Comparison of ENCODE assay signal across 8 mouse cellular contexts in genomic region chr7:120842345-120843036, GRCm38 (mm10). TPM values are rescaled to one million over a fixed set of nuclear protein-coding genes. Genes with fewer than 3 reads are reported as not detected.
DNase-seq lines count a peak whose midpoint lies in the region; ATAC-seq lines count a peak whose summit lies in the region.

TSS of gene Eef2k (plus strand) at chr7:120842831.

- H3K4me3 ChIP-seq in neural tube, embryonic 11.5 days (ENCODE audit: low read depth, low read length) = peak within 1 kb of the TSS; percentile 61

- no peaks in the 10 kb centered on the region for H3K9me3 ChIP-seq in neural tube, embryonic 11.5 days (ENCODE audit: control insufficient read depth, low read length)

- peak; percentile 90 for DNase-seq in neural tube, embryonic 11.5 days (ENCODE audit: low spot score)
- DNase-seq in neural tube, embryonic 10.5 days (ENCODE audit: extremely low spot score, low spot score) = no peak
- peak; percentile 93 for DNase-seq in embryo, embryonic 10.5 days (ENCODE audit: low spot score)
- DNase-seq in gastrocnemius, postnatal 14 days = peak; percentile 90
- DNase-seq in left cerebral cortex, postnatal 14 days (ENCODE audit: low spot score in 2 of 2) = peak; percentile 82 to 87
- DNase-seq in skeletal muscle tissue, adult 2 months (ENCODE audit: low read depth, low spot score) = peak; percentile 95

- intact Hi-C loops in gastrocnemius, postnatal 14 days (cut with DNase I; ENCODE audit: low total_unique reads) = no loop called here
- intact Hi-C loops in left cerebral cortex, postnatal 14 days (cut with DNase I) = loop anchor here (2.0 to 5.0 kb wide), 2 partner anchors 35 to 74 kb away; partner anchors contain the start of gene Polr3e

- peak within 1 kb of the TSS; percentile 71 for H3K4me2 ChIP-seq in neural tube, embryonic 11.5 days (ENCODE audit: low read depth)

- peaks cover 3% of the 10 kb centered on the region; the same call in 1 of the 2 replicates for H3K4me1 ChIP-seq in neural tube, embryonic 11.5 days (ENCODE audit: control insufficient read depth, insufficient read depth, low read length)

- 4% methylated on average over 29 of the region's 35 CpGs for WGBS in neural tube, embryonic 11.5 days

- ATAC-seq in neural tube, embryonic 11.5 days (ENCODE audit: insufficient read depth, low FRiP score, low TSS enrichment) = peak; percentile 88
- peak; percentile 86 for ATAC-seq in inflammation-experienced regulatory T-cells, adult 6 months
- peak; percentile 91 for ATAC-seq in megakaryocyte-erythroid progenitor cell, adult 5-6 weeks (replicated peaks; ENCODE audit: low FRiP score, low TSS enrichment, poor library complexity, severe bottlenecking)

- no peaks in the 10 kb centered on the region for H3K36me3 ChIP-seq in neural tube, embryonic 11.5 days (ENCODE audit: control insufficient read depth, insufficient read depth, low read length)

- peak within 1 kb of the TSS; percentile 72 for H3K27ac ChIP-seq in neural tube, embryonic 11.5 days (ENCODE audit: low read depth, low read length)

- H3K27me3 ChIP-seq in neural tube, embryonic 11.5 days (ENCODE audit: control insufficient read depth, insufficient read depth, low read length) = no peaks in the 10 kb centered on the region

- H3K9ac ChIP-seq in neural tube, embryonic 11.5 days (ENCODE audit: low read length) = peak within 1 kb of the TSS; percentile 89

RNA-seq across cellular contexts. Expression of gene Eef2k, which starts in this region (rescaled TPM):
- polyA plus RNA-seq in neural tube, embryonic 11.5 days (2014; fragmentation: Nextera tagmentation; extraction: Ambion mirVana) = 9.2 and 10.3 TPM in 2 replicates
- 10 to 100 TPM; 50.3 to 61.8 TPM for total RNA-seq in gastrocnemius, postnatal 14 days (2021)
- polyA plus RNA-seq in inflammation-experienced regulatory T-cells, adult 6 months (2017; shearing (Covaris generic)) = 1 to 10 TPM in 2 of 3 experiments, under 1 TPM in 1; 0.73 to 2.7 (median 2.2) TPM
- total RNA-seq in left cerebral cortex, postnatal 14 days (2021) = 10 to 100 TPM; 31.6 to 42.9 TPM
- 42.3 and 63.0 TPM in 2 replicates for total RNA-seq in megakaryocyte-erythroid progenitor cell, adult 5-6 weeks (2014; fragmentation: Nextera tagmentation)
- total RNA-seq in megakaryocyte-erythroid progenitor cell, adult 5-6 weeks (2017) = 49.9 and 52.6 TPM in 2 replicates
